Mouse (Mus musculus) bone marrow macrophage, adult 2 months (primary cell): ENCODE measurements around the gene Traf1.

Experiments
- CTCF ChIP-seq: IDR thresholded peaks from 2 replicates; pipeline ENCODE4 v1.5.1; 2012; ENCODE audit warnings: low read depth, mild to moderate bottlenecking, low read length, moderate library complexity
- POLR2A ChIP-seq: IDR thresholded peaks from 2 replicates; pipeline ENCODE4 v1.6.1; 2012; ENCODE audit warnings: mild to moderate bottlenecking, low read depth, low read length, borderline replicate concordance

- no peak for TF ChIP-seq CTCF
- TF ChIP-seq POLR2A, result no peak
Measured at GRCm38 (mm10) chr2:34948622-34949021, 12.9 kb downstream of the Traf1 start.
